Mouse (Mus musculus) liver, postnatal 0 days (tissue): ENCODE results near the gene Retreg3.

Source experiments
- CTCF ChIP-seq: sonication (generic); IDR thresholded peaks from 2 replicates; pipeline ENCODE4 v1.5.1; 2016; ENCODE audit warnings: antibody characterized with exemption, low read depth
- EP300 ChIP-seq: IDR thresholded peaks from 2 replicates; pipeline ENCODE4 v1.6.1; 2016; ENCODE audit warnings: antibody characterized with exemption, low read depth, mild to moderate bottlenecking

GRCm38 (mm10) chr11:101081659-101082058, 38.0 kb downstream of the Retreg3 start:
- TF ChIP-seq EP300: no peak
- no peak for TF ChIP-seq CTCF
